Mouse (Mus musculus): ENCODE measurements around the gene Hsd17b14. TPM values are rescaled to one million over a fixed set of nuclear protein-coding genes. Genes with fewer than 3 reads are reported as not detected.
"Not testable (repeated sequence)": the region's sequence is repeated elsewhere in the genome, so short reads cannot be mapped to it uniquely, and the experiment has no call there.

Gene Hsd17b14
- total RNA-seq (2015; ENCODE audit: low replicate concordance) (not detected in 2 replicates), total RNA-seq (2017; ENCODE audit: low replicate concordance) (not detected in 2 replicates)

- ATAC-seq (replicated peaks; ENCODE audit: low FRiP score, poor library complexity, severe bottlenecking): no peak
These were observed at the start of gene Hsd17b14 for GRCm38 (mm10) chr7:45554744-45555143. Hsd17b14 (plus strand) TSS chr7:45554893.

GRCm38 (mm10) chr7:45507583-45507982, 47.1 kb upstream of the Hsd17b14 start:
- ATAC-seq (replicated peaks; ENCODE audit: low FRiP score, poor library complexity, severe bottlenecking): no peak

DNA sequence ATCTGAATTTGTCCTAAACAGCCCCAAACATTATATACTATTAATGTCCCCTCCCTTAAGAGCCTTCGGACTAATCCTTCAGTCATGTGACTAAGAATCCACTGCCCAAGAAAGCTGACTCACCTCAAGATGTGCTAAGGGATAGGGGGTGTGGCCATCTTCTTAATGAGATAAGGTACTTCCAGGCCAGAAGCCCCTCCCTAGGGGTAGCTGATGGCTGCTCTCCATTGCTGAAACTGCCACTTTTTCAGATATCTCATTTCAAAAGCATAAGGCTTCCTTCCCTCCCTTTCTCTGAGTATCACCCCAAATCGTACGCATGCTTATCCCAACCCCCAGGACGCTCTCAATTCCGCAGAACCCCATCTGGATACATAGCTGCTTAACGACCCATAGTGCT, 46.1 kb upstream of the Hsd17b14 start:
- ATAC-seq (replicated peaks; ENCODE audit: low FRiP score, poor library complexity, severe bottlenecking): peak; percentile 76

GRCm38 (mm10) chr7:45509181-45509882, 45.4 kb upstream of the Hsd17b14 start:
- peak; percentile 54 for ATAC-seq (replicated peaks; ENCODE audit: low FRiP score, poor library complexity, severe bottlenecking)

GRCm38 (mm10) chr7:45509912-45510787, 44.5 kb upstream of the Hsd17b14 start, which contains the start of gene Nucb1:
Nucb1 (minus strand) TSS chr7:45510406.
- ATAC-seq (replicated peaks; ENCODE audit: low FRiP score, poor library complexity, severe bottlenecking): peak; percentile 77

GRCm38 (mm10) chr7:45514411-45514810, 40.3 kb upstream of the Hsd17b14 start:
- ATAC-seq (replicated peaks; ENCODE audit: low FRiP score, poor library complexity, severe bottlenecking): no peak

- ATAC-seq (replicated peaks; ENCODE audit: low FRiP score, poor library complexity, severe bottlenecking): peak; percentile 68; the same call in 1 of the 2 replicates
These were observed 39.3 kb upstream of the Hsd17b14 start for GRCm38 (mm10) chr7:45515436-45515835.

DNA sequence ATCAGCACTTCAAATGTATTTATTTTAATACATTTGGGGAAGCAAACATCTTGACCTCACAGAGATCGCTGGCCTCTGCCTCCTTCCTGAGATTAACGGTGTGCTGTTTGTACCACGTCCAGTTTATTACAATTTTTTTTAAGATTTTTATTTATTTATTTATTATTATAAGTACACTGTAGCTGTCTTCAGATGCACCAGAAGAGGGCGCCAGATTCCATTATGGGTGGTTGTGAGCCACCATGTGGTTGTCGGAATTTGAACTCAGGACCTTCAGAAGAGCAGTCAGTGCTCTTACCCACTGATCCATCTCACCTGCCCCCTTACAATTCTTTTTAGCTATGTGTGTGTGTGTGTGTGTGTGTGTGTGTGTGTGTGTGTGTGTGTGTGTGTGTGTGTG, 37.8 kb upstream of the Hsd17b14 start:
- ATAC-seq (replicated peaks; ENCODE audit: low FRiP score, poor library complexity, severe bottlenecking): not testable (repeated sequence)

GRCm38 (mm10) chr7:45518618-45519017, 36.1 kb upstream of the Hsd17b14 start:
- no peak for ATAC-seq (replicated peaks; ENCODE audit: low FRiP score, poor library complexity, severe bottlenecking)

GRCm38 (mm10) chr7:45519345-45520120, 35.2 kb upstream of the Hsd17b14 start:
- ATAC-seq (replicated peaks; ENCODE audit: low FRiP score, poor library complexity, severe bottlenecking): no peak

- no peak for ATAC-seq (replicated peaks; ENCODE audit: low FRiP score, poor library complexity, severe bottlenecking)
These were observed 34.1 kb upstream of the Hsd17b14 start for GRCm38 (mm10) chr7:45520605-45521004.

GRCm38 (mm10) chr7:45521728-45522184, 32.9 kb upstream of the Hsd17b14 start:
- ATAC-seq (replicated peaks; ENCODE audit: low FRiP score, poor library complexity, severe bottlenecking): no peak

DNA sequence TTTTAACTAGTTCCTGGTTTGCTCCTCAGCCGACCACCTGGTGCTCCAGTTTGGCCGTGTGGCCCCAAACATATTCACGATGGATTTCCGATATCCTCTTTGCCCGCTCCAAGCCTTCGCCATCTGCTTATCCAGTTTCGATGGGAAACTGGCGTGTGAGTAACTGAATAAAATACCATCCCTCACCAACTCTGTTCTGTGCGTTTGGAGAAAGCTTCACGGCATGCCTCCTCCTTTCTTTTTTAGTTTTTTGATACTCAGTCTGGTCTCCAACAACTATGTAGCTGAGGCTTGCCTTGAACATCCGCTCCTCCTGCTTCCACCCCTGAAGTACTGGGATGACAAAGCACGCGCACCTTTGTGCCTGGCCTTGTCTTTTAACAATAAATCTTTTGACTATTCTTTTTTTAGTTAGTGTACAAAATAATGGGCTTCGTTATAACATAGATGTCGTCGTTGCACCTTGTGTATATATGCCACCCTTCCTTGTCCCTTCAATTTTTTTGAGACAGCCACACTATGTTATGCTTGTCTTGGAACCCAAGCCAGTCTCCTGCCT, 32.4 kb upstream of the Hsd17b14 start:
- ATAC-seq (replicated peaks; ENCODE audit: low FRiP score, poor library complexity, severe bottlenecking): no peak

- ATAC-seq (replicated peaks; ENCODE audit: low FRiP score, poor library complexity, severe bottlenecking): peak; percentile 28
These were observed 31.6 kb upstream of the Hsd17b14 start for GRCm38 (mm10) chr7:45522957-45523676.

GRCm38 (mm10) chr7:45523678-45524170, 31.0 kb upstream of the Hsd17b14 start:
- no peak for ATAC-seq (replicated peaks; ENCODE audit: low FRiP score, poor library complexity, severe bottlenecking)

DNA sequence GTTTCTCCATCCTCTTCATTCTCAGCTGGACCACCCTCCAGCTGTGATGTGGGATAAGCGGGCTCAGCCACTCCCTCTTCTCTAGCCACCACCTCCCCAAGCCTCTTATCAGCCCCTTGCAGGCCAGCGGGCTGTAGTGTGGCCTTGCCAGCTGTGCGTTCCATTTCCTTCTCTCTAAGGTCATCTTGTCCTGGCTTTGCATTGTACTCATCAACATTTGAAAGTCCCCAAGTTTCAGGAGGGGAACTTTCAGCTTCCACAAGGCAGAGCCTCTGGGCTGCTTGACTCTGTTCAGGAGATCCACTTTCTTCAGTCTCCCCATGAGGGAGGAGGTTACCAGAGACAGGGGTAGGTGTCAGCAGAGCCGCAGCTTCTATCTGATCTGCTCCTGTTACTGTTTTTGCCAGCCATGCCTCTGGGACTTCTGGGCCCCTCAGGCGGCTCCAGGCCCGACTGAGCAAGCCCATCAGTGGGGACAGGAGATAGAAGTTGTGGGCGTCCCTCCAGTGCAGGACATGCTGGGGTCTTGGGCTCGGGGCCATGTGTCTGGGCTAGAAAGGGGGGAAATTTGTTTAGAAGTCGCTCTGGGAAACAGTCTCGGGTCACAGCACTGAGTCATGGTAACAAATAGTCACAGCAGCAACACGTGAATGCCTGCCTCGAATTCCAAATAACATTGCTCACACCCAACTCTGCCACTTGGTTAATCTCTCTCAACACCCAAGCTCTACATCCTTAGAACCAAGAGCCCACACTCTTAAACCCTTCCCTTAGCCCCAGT, 29.7 kb upstream of the Hsd17b14 start:
- ATAC-seq (replicated peaks; ENCODE audit: low FRiP score, poor library complexity, severe bottlenecking): peak; percentile 66

- ATAC-seq (replicated peaks; ENCODE audit: low FRiP score, poor library complexity, severe bottlenecking): peak; percentile 59
These were observed 28.8 kb upstream of the Hsd17b14 start, which contains the start of the genes Ppp1r15a and Plekha4 for GRCm38 (mm10) chr7:45525809-45526473. Ppp1r15a (minus strand) TSS chr7:45526268. Plekha4 (plus strand) TSS chr7:45526330.

Data from erythroblast, adult 5-6 weeks (primary cell).